Mouse (Mus musculus) MEL (cell line): ENCODE results near the gene Tubb2b. TPM values are rescaled to one million over a fixed set of nuclear protein-coding genes. Genes with fewer than 3 reads are reported as not detected.
A peak's percentile ranks its signal among the peaks of the same experiment; 100 is the strongest.

Source experiments
- DNase-seq: peaks from one replicate; pipeline ENCODE4 v3.0.0; 2011; ENCODE audit warnings: low read depth, low spot score
- H3K27ac ChIP-seq: 2 replicates; pipeline ENCODE4 v1.5.1; 2012; ENCODE audit warnings: low read depth, mild to moderate bottlenecking, control low read depth, low read length, moderate library complexity; ENCODE audit not compliant: control insufficient read depth
- H3K27me3 ChIP-seq, 2 experiments: fragments of 150-350 bp in 1 of 2; sonication (generic) in 1 of 2; 2 replicates each; pipeline ENCODE4 v1.6.1; 2012; ENCODE audit warnings: low read length in 2 of 2, mild to moderate bottlenecking in 2 of 2, improper control_type of control experiment in 1 of 2, moderate library complexity in 1 of 2; ENCODE audit not compliant: insufficient read depth in 2 of 2, control insufficient read depth in 1 of 2
- H3K36me3 ChIP-seq, 2 experiments: 2 replicates each; pipeline ENCODE4 v1.6.1; 2012 to 2014; ENCODE audit warnings: low read length in 2 of 2, improper control_type of control experiment in 1 of 2, inconsistent platforms in 1 of 2, mild to moderate bottlenecking in 1 of 2; ENCODE audit not compliant: insufficient read depth in 2 of 2, control insufficient read depth in 1 of 2
- H3K4me1 ChIP-seq, 2 experiments: fragments of 150-350 bp in 1 of 2; sonication (generic) in 1 of 2; 2 replicates each; pipeline ENCODE4 v1.6.1; 2012; ENCODE audit warnings: low read length in 2 of 2, improper control_type of control experiment in 1 of 2, mild to moderate bottlenecking in 1 of 2; ENCODE audit not compliant: insufficient read depth in 2 of 2, control insufficient read depth in 1 of 2
- H3K4me3 ChIP-seq, 2 experiments: fragments of 150-350 bp in 1 of 2; sonication (generic) in 1 of 2; 2 replicates each; pipeline ENCODE4 v1.5.1; 2012; ENCODE audit warnings: low read depth in 2 of 2, low read length in 2 of 2, mild to moderate bottlenecking in 2 of 2, moderate library complexity in 2 of 2, control low read depth in 1 of 2, improper control_type of control experiment in 1 of 2; ENCODE audit not compliant: control insufficient read depth in 1 of 2, insufficient read depth in 1 of 2
- H3K79me2 ChIP-seq: 2 replicates; pipeline ENCODE4 v1.6.1; 2012; ENCODE audit warnings: mild to moderate bottlenecking, low read length, moderate library complexity; ENCODE audit not compliant: control insufficient read depth, poor library complexity, insufficient read depth
- H3K9ac ChIP-seq: 2 replicates; pipeline ENCODE4 v1.6.1; 2012; ENCODE audit warnings: low read depth, mild to moderate bottlenecking, control low read depth, low read length, moderate library complexity; ENCODE audit not compliant: control insufficient read depth, poor library complexity, severe bottlenecking
- H3K9me3 ChIP-seq: fragments of 150-350 bp; sonication (generic); replicated peaks from 2 replicates; pipeline ENCODE4 v1.6.1; 2012; ENCODE audit warnings: mild to moderate bottlenecking, low read length, improper control_type of control experiment, moderate library complexity; ENCODE audit not compliant: insufficient read depth
- CHD1 ChIP-seq: IDR thresholded peaks from 2 replicates; pipeline ENCODE4 v1.6.1; 2012; ENCODE audit warnings: low read depth, mild to moderate bottlenecking, inconsistent platforms, low read length, improper control_type of control experiment
- CTCF ChIP-seq, 3 experiments: IDR thresholded peaks in 2 of 3; conservative IDR thresholded peaks in 1 of 3; 2 replicates each; pipeline ENCODE4 v1.5.1; 2011 to 2012; ENCODE audit warnings: low read length in 3 of 3, low read depth in 2 of 3, mild to moderate bottlenecking in 2 of 3, improper control_type of control experiment in 1 of 3, inconsistent platforms in 1 of 3, mixed read lengths in 1 of 3, moderate library complexity in 1 of 3; ENCODE audit not compliant: control insufficient read depth in 1 of 3, insufficient read depth in 1 of 3, poor library complexity in 1 of 3, severe bottlenecking in 1 of 3
- ETS1 ChIP-seq: IDR thresholded peaks from 2 replicates; pipeline ENCODE4 v1.6.1; 2012; ENCODE audit warnings: low read depth, mild to moderate bottlenecking, inconsistent platforms, low read length, improper control_type of control experiment, moderate library complexity
- GABPA ChIP-seq: IDR thresholded peaks from 2 replicates; pipeline ENCODE4 v1.6.1; 2012; ENCODE audit warnings: low read depth, mild to moderate bottlenecking, inconsistent platforms, low read length, improper control_type of control experiment, moderate library complexity
- JUND ChIP-seq: IDR thresholded peaks from 2 replicates; pipeline ENCODE4 v1.6.1; 2011; ENCODE audit warnings: low read depth, mild to moderate bottlenecking, improper control_type of control experiment, low read length
- KAT2A ChIP-seq: conservative IDR thresholded peaks from 2 replicates; pipeline ENCODE4 v1.6.1; 2012; ENCODE audit warnings: low read depth, low read length, improper control_type of control experiment, inconsistent platforms
- MAFK ChIP-seq: IDR thresholded peaks from 2 replicates; pipeline ENCODE4 v1.6.1; 2011; ENCODE audit warnings: low read depth, mild to moderate bottlenecking, low read length, improper control_type of control experiment, borderline replicate concordance
- MEF2A ChIP-seq: IDR thresholded peaks from 2 replicates; pipeline ENCODE4 v1.6.1; 2014; ENCODE audit warnings: low read depth, mild to moderate bottlenecking, inconsistent platforms, low read length, improper control_type of control experiment; ENCODE audit not compliant: poor library complexity, insufficient replicate concordance, severe bottlenecking; ENCODE audit errors: extremely low read depth
- MXI1 ChIP-seq: IDR thresholded peaks from 2 replicates; pipeline ENCODE4 v1.6.1; 2011; ENCODE audit warnings: mild to moderate bottlenecking, low read depth, low read length, improper control_type of control experiment
- MYC ChIP-seq: IDR thresholded peaks from 2 replicates; pipeline ENCODE4 v1.6.1; 2011; ENCODE audit warnings: low read depth, mild to moderate bottlenecking, low read length, improper control_type of control experiment, moderate library complexity
- NRF1 ChIP-seq: IDR thresholded peaks from 2 replicates; pipeline ENCODE4 v1.6.1; 2014; ENCODE audit warnings: low read depth, mild to moderate bottlenecking, inconsistent platforms, low read length, improper control_type of control experiment, moderate library complexity; ENCODE audit not compliant: poor library complexity, insufficient read depth, severe bottlenecking
- POLR2AphosphoS5 ChIP-seq: IDR thresholded peaks from 2 replicates; pipeline ENCODE4 v1.6.1; 2012; ENCODE audit warnings: low read depth, borderline replicate concordance, mild to moderate bottlenecking, inconsistent platforms, low read length, moderate library complexity, mixed read lengths
- RAD21 ChIP-seq: IDR thresholded peaks from 2 replicates; pipeline ENCODE4 v1.6.1; 2011; ENCODE audit warnings: mild to moderate bottlenecking, low read depth, low read length, improper control_type of control experiment
- SIN3A ChIP-seq: IDR thresholded peaks from 2 replicates; pipeline ENCODE4 v1.6.1; 2012; ENCODE audit warnings: low read length, improper control_type of control experiment, inconsistent platforms
- SMC3 ChIP-seq: IDR thresholded peaks from 2 replicates; pipeline ENCODE4 v1.6.1; 2011; ENCODE audit warnings: low read depth, low read length, improper control_type of control experiment
- TBP ChIP-seq: IDR thresholded peaks from 2 replicates; pipeline ENCODE4 v1.8.0; 2011; ENCODE audit warnings: low read depth, low read length, improper control_type of control experiment
- TCF12 ChIP-seq: IDR thresholded peaks from 2 replicates; pipeline ENCODE4 v1.6.1; 2014; ENCODE audit warnings: low read depth, mild to moderate bottlenecking, inconsistent platforms, low read length, improper control_type of control experiment, moderate library complexity
- USF1 ChIP-seq: IDR thresholded peaks from 2 replicates; pipeline ENCODE4 v1.6.1; 2014; ENCODE audit warnings: low read depth, mild to moderate bottlenecking, inconsistent platforms, low read length, improper control_type of control experiment, moderate library complexity
- ZC3H11A ChIP-seq: IDR thresholded peaks from 2 replicates; pipeline ENCODE4 v1.6.1; 2012; ENCODE audit warnings: low read depth, mild to moderate bottlenecking, inconsistent platforms, low read length, improper control_type of control experiment
- ZNF384 ChIP-seq: IDR thresholded peaks from 2 replicates; pipeline ENCODE4 v1.6.1; 2012; ENCODE audit warnings: low read depth, mild to moderate bottlenecking, inconsistent platforms, low read length, improper control_type of control experiment
- polyA plus RNA-seq, 2 experiments: library from polyadenylated mRNA; stranded (reverse) in 1 of 2; unstranded in 1 of 2; fragments of >175 nt in 1 of 2; fragments of >200 nt in 1 of 2; gene quantifications; 2 replicates each; pipeline versions ENCODE4 v1.2.1 to v1.2.4; 2012; ENCODE audit warnings: low replicate concordance in 2 of 2, low read depth in 1 of 2; ENCODE audit not compliant: insufficient read length in 2 of 2, insufficient read depth in 1 of 2, missing spikeins in 1 of 2
- total RNA-seq: library from RNA; depleted of rRNA; stranded (reverse); fragments of 300-350 nt; gene quantifications from 2 replicates; pipeline ENCODE4 v1.2.3, GENCODE M21; 2012

Tubb2b gene
- total and polyA plus RNA-seq, 3 experiments, result 1.4 to 10.6 TPM; not detected in 1

GRCm38 (mm10) chr13:34154217-34154930 lies 24.1 kb upstream of the Tubb2b start:
- H3K4me1 ChIP-seq, result peaks cover 2 to 4% of the 10 kb centered on the region in 2 experiments; a peak in 2 of 4 replicates
- peaks cover 0 to 3% of the 10 kb centered on the region in 2 experiments; a peak in 1 of 4 replicates for H3K36me3 ChIP-seq
- H3K9me3 ChIP-seq, result no peaks in the 10 kb centered on the region
- H3K27ac ChIP-seq, result 0 out of 2 replicates have a peak overlapping the region, but pooled peaks have one; percentile 21
- peak; percentile 88 for DNase-seq
- no peaks in the 10 kb centered on the region; a peak in 1 of 4 replicates for H3K27me3 ChIP-seq
- H3K9ac ChIP-seq, result peak overlapping the region; percentile 62
- peak overlapping the region; percentile 52 to 54 for H3K4me3 ChIP-seq
- TF ChIP-seq SIN3A (peak; percentile 47), TCF12 (no peak), RAD21 (peak; percentile 87), SMC3 (peak; percentile 95), CTCF (IDR thresholded peaks at IDR 0.05 in 2 of 3, conservative IDR thresholded peaks at IDR 0.05 in 1 of 3; ENCODE audit: control insufficient read depth in 1 of 3, insufficient read depth in 1 of 3, low read depth in 2 of 3, low read length in 3 of 3, poor library complexity in 1 of 3, severe bottlenecking in 1 of 3) (peak; percentile 60 to 86 (median 85)), MAFK (no peak), KAT2A (no peak), USF1 (peak; percentile 42; the same call in 1 of the 2 replicates), MEF2A (no peak), ZC3H11A (peak; percentile 90), MYC (0 out of 2 replicates have a peak, but pooled peaks have one; percentile 24), TBP (no peak), ETS1 (0 out of 2 replicates have a peak, but pooled peaks have one; percentile 17), ZNF384 (no peak), GABPA (no peak)
- H3K79me2 ChIP-seq, result no peaks in the 10 kb centered on the region

GRCm38 (mm10) chr13:34153254-34154011 lies 23.2 kb upstream of the Tubb2b start:
- no peak for TF ChIP-seq RAD21
- no peak for TF ChIP-seq POLR2AphosphoS5
- no peak for TF ChIP-seq MXI1
- no peak for TF ChIP-seq NRF1
- TF ChIP-seq JUND, result no peak
- no peak for TF ChIP-seq CHD1
- no peak for TF ChIP-seq MYC
- TF ChIP-seq GABPA, result no peak
- Histone ChIP-seq H3K4me3 (no peak overlapping the region), H3K27ac (no peak overlapping the region), H3K36me3 (peaks cover 0 to 3% of the 10 kb centered on the region in 2 experiments; a peak in 1 of 4 replicates), H3K9ac (no peak overlapping the region), H3K79me2 (no peaks in the 10 kb centered on the region), H3K27me3 (no peaks in the 10 kb centered on the region; a peak in 1 of 4 replicates), H3K4me1 (peaks cover 2 to 4% of the 10 kb centered on the region in 2 experiments; a peak in 2 of 4 replicates), H3K9me3 (no peaks in the 10 kb centered on the region)
- DNase-seq, result no peak
